Mouse (Mus musculus) heart, adult 8-10 months (tissue): ENCODE measurements around the gene Clec2i. TPM values are rescaled to one million over a fixed set of nuclear protein-coding genes. Genes with fewer than 3 reads are reported as not detected.
"Not testable (repeated sequence)": the region's sequence is repeated elsewhere in the genome, so short reads cannot be mapped to it uniquely, and the experiment has no call there.

ENCODE experiments used
- DNase-seq: peaks from one replicate; pipeline ENCODE4 v3.0.0; 2022; ENCODE audit warnings: low spot score
- total RNA-seq, 4 experiments: library from RNA; stranded (reverse); gene quantifications; 2 replicates each; pipeline ENCODE4 v1.2.4; 2022

Gene Clec2i
- total RNA-seq, 4 experiments from 2014 or later = 0.27 TPM; not detected in 3

DNA sequence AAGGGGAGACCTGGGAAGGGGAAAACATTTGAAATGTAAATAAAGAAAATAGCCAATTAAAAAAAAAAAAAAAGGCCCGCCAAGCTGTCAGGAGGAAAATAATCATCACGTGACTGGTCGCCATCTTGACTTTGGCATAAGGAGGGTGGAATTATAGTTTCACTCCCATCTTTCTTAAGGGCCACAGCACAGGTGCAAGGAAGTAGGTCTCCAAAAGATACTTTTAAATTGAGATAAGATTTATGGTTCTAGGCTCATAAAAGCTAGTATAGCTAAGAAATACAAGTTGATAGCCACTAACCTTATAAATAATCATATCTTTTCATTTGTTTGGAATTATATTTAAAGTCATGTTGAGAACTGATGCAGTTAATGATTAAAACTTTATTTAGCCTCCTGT is 32.5 kb upstream of the Clec2i start:
- DNase-seq = no peak

GRCm38 (mm10) chr6:128855477-128855876 is 31.9 kb upstream of the Clec2i start:
- no peak for DNase-seq

DNA sequence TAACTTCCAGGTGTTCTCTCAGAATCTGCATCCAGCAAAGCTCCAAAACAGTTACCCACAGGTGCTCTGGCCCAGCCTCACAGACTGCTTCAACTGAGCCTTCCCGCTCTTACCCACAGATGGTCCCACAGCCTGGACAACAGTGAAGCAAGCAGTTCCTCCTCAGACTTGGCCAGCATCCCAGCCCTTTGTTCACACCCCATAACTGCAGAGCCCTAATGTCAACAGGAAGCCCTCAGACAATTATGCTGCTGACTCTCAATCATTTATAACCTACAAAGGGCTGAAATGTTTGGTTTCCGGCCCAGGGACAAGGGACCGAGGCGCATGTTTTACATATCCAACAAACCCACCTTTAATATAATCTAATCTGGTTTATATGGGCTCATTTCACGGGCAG is 31.1 kb upstream of the Clec2i start:
- DNase-seq = peak; percentile 92

GRCm38 (mm10) chr6:128857976-128858375 is 29.4 kb upstream of the Clec2i start:
- no peak for DNase-seq

GRCm38 (mm10) chr6:128868861-128869260 is 18.5 kb upstream of the Clec2i start:
- DNase-seq = no peak

DNA sequence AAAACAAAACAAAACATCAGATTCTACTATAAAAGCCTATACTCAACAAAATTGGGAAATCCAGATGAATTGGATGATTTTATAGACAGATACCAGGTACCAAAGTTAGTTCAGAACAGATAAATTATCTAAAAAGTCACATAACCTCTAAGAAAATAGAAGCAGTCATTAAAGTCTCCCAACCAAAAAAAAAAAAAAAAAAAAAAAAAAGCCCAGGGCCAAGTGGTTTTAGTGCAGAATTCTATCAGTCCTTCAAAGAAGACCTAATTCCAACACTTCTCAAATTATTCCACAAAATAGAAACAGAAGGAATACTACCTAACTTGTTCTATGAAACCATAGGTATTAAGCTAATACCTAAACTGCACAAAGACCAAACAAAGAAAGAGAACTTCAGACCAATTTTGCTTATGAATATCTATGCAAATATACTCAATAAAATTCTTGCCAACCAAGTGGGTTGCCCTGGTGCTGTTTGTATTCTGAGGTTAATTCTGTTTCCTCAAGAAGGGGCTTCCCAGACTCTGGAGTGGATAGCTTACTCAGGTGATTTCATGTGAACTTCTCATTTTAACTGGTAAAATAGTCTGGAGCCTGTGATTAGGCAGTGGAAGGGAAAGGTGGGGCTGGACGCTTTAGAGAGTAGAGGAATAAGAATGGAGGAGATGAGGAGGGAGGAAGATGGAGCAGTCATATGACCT is 15.3 kb upstream of the Clec2i start:
- DNase-seq = no peak

GRCm38 (mm10) chr6:128888834-128889233 is 1.4 kb downstream of the Clec2i start:
- no peak for DNase-seq

- no peak for DNase-seq
These were observed 3.6 kb downstream of the Clec2i start, which contains the start of gene BC035044 for GRCm38 (mm10) chr6:128890948-128891355. BC035044 (minus strand) TSS chr6:128891126.

DNA sequence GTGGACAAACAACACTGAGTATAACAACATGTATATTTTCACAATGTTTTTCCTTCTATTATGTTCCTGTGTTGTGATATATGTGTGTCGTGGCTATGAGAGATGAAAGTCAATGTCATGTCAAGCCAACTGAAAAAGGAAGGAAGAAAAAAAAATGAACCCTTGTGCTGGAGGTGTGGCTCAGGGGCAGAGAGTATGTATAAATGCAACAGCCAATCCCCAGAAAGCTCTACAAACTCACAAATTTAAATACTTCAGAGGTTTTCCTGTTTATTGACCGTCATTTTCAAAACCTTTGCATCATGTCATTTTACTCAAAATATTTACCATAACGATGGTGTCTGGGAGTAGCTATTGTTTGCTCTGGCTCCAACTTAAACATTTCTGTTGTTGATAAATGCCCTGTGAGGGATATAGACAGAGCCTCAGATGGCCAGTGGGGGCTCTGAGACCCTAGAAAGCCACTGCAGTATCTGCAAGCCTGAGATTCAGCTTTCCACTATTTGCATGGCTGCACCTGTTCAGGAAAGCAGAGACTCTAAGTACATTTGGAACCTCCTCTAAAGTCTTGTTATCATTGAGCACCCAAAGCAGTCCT is 8.1 kb downstream of the Clec2i start:
- DNase-seq = no peak

- no peak for DNase-seq
These were observed 12.7 kb downstream of the Clec2i start for GRCm38 (mm10) chr6:128900044-128900443.

GRCm38 (mm10) chr6:128900796-128901552 is 13.6 kb downstream of the Clec2i start:
- not testable (repeated sequence) for DNase-seq

GRCm38 (mm10) chr6:128913598-128914254 is 26.3 kb downstream of the Clec2i start:
- DNase-seq = no peak

GRCm38 (mm10) chr6:128917322-128917721 is 29.9 kb downstream of the Clec2i start:
- no peak for DNase-seq

DNA sequence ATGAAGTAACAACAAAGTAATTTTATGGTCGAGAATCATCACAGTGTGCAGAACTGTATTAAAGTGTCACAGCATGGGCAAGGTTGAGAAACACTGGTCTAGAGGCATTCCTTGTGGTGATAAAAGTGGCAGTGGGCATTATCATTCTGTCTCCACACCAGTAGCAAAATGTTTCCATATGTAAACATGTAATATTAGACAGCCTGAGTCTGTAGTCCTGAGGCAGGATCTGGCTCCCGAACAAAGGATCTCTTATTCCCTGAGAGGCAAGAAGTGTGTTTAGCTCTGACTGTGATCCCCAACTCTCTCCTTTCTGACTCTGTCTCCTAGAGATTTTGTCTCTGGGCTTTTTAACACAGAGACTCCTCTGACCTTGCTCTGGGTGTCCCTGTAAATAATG is 45.7 kb downstream of the Clec2i start:
- DNase-seq = no peak

DNA sequence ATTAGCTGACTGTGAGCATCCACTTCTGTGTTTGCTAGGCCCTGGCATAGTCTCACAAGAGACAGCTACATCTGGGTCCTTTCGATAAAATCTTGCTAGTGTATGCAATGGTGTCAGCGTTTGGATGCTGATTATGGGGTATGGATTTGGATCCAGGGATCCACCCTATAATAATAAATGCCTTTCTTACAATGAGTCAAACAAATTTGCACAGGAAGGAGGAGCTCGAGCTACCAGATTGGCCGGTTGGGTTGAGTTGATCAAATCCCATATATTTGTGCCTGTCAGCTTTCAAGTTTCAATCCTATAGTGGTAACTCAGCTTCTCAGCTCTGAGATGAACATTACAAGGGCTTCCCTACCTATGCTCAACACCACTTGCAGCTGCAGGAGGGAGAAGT is 46.7 kb downstream of the Clec2i start, which contains the start of gene Clec2g:
Gene Clec2g, plus strand, starts transcription at position 301 of the 400 bp plus-strand sequence.
- not testable (repeated sequence) for DNase-seq

DNA sequence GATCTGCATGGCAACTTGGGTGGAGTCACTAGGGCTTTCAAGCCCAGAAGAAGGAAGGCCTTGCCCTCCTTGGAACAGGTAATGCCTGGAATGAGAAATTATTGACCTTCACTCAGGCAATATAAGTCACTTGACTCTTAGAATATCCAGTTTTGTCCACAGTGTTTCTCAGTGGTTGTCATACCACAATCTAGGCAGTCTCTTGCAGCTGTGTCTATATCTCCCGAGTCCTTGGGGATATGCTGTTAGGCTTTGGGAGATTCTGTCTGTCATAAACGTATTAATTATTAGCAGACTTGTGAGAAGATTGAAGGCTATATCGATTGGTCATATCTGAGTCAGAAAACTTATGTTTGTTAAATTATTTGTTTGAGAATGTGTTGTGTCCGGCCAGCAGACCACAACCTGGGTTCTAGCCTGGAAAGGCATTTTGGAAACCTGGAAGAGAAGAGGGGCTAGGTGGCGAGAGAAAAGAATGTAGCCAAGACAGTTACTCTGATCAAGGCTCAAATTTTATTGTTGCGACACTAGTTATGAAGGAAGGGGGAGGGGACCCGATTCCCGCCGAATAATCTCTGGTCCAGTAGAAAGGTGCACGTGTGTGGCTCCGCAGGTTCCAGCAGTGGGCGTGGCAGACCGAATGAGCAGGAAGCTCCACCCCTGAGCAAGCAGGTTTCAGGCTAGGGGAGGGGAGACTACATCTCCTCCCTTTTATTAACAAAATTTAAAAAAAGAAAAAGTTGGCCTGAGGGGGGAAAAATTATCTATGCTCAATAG is 48.7 kb downstream of the Clec2i start:
- DNase-seq = not testable (repeated sequence)

- no peak for DNase-seq
These were observed 54.4 kb downstream of the Clec2i start for GRCm38 (mm10) chr6:128941646-128942421.

- DNase-seq = no peak
These were observed 58.2 kb downstream of the Clec2i start for GRCm38 (mm10) chr6:128945564-128945963.
